Mouse (Mus musculus): ENCODE measurements around the gene Ano6.

DNA sequence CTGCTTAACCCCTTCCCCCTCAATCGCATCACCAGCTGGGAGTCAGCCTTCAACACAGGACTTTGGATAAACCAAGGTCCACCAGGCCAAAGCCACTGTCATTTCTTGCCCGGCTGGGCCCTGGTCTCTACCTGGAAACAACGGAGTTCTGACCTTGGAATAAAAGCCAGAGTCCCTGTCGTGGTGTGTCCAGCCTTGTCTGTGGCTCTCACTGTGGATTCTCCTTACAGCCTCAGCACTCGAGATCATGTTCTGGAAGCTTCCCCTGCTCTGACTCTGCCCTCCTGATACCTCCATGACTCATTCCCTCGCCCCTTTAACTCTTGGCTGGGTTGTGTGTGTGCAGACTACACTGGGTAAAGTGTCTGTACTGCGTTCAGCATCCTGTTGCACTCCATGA is 180.0 kb downstream of the Ano6 start:
- no peak for TF ChIP-seq SIN3A (IDR thresholded peaks at IDR 0.05; ENCODE audit: low read length)
- no peak for TF ChIP-seq CTCF (conservative IDR thresholded peaks at IDR 0.05 in 1 of 2, IDR thresholded peaks at IDR 0.05 in 1 of 2; ENCODE audit: low read depth in 2 of 2, low read length in 2 of 2)
- TF ChIP-seq SMC3 (IDR thresholded peaks at IDR 0.05; ENCODE audit: low read depth, low read length), result no peak
- TF ChIP-seq NRF1 (IDR thresholded peaks at IDR 0.05; ENCODE audit: low read depth, low read length), result no peak
- TF ChIP-seq CHD2 (IDR thresholded peaks at IDR 0.05; ENCODE audit: low read length), result no peak
- no peak for TF ChIP-seq POLR2A (IDR thresholded peaks at IDR 0.05; ENCODE audit: low read depth, low read length)
- TF ChIP-seq JUN (IDR thresholded peaks at IDR 0.05; ENCODE audit: insufficient read depth, low read depth, low read length), result no peak
- no peak for TF ChIP-seq TCF12 (IDR thresholded peaks at IDR 0.05; ENCODE audit: low read depth, low read length)
- no peak for TF ChIP-seq ZKSCAN1 (IDR thresholded peaks at IDR 0.05; ENCODE audit: borderline replicate concordance, low read depth, low read length)
- no peak for TF ChIP-seq ZNF384 (IDR thresholded peaks at IDR 0.05; ENCODE audit: low read depth, low read length)
- TF ChIP-seq USF1 (IDR thresholded peaks at IDR 0.05; ENCODE audit: low read depth, low read length), result no peak
- no peak for TF ChIP-seq POLR2AphosphoS2 (IDR thresholded peaks at IDR 0.05; ENCODE audit: low read depth, low read length)

Data from CH12.LX (cell line).